Mouse (Mus musculus): Measurements from ENCODE around the gene Scmh1.

Scmh1 gene

DNA sequence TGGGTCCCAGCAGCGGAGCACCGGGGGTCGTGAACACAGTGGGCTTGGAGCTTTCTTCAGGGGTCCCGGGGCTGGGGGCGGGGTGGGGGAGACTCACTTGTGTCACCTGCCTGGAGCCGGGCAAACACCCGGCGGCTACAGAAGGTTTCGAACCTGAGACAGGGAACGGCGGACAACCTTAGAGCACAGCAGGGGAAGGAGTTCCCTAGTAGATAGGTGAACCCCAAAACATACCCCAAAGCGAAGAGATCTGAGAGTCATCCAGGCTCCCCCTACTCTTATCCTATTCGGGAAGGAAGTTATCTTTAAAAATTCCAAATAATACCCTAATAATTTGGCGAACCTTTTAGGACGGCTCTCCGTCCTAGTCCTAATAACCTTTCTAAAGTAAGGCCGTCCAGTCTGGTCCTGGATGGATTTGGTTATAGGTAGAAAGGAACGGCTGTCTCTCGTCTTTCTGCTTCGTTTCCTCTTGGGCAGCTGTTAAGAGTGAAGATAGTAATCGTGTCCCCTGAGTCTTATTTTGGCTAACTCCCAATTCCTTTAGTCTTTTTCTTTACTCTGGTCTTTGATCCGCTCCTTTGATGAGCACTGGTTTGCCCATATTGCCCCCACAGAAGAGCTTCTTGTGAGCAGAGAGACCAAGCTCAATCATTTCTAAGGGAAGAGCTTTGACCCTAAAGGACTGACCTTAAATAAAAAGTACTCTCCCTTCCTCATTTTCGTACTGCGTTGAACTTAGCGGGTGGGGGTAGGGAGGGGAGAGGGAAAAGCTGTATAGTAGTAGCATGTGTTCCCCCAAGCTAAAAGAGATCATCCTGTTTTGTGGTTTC, 941 bp downstream of the Scmh1 start:
- no peak for DNase-seq (ENCODE audit: low spot score)

GRCm38 (mm10) chr4:120406639-120407273, 1.7 kb downstream of the Scmh1 start:
- no peak for DNase-seq (ENCODE audit: low spot score)

GRCm38 (mm10) chr4:120418053-120418452, 13.0 kb downstream of the Scmh1 start:
- no peak for DNase-seq (ENCODE audit: low spot score)

GRCm38 (mm10) chr4:120420193-120420592, 15.1 kb downstream of the Scmh1 start:
- DNase-seq (ENCODE audit: low spot score), result no peak

DNA sequence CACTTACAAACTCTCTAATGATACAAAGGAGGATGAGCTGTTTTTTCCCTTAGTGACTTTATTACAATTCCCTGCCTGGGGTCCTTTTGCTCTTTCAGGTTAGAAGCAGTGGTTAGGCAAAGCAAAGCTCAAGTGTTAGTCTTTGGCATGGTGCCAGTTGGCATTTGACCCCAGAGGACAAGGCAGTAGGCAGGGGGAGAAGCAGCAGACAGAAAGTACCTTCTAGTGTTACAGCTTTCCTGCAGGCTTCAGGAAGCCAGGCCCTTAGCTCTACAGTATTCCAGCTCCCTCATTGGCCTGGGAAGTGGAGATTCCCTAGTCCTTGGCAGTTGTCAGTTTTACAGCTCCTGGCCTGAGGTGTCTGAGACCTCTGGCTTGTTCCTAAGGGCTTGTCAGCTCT, 15.6 kb downstream of the Scmh1 start:
- DNase-seq (ENCODE audit: low spot score), result no peak

- no peak for DNase-seq (ENCODE audit: low spot score)
Measured at GRCm38 (mm10) chr4:120430601-120431000, 25.5 kb downstream of the Scmh1 start.

DNA sequence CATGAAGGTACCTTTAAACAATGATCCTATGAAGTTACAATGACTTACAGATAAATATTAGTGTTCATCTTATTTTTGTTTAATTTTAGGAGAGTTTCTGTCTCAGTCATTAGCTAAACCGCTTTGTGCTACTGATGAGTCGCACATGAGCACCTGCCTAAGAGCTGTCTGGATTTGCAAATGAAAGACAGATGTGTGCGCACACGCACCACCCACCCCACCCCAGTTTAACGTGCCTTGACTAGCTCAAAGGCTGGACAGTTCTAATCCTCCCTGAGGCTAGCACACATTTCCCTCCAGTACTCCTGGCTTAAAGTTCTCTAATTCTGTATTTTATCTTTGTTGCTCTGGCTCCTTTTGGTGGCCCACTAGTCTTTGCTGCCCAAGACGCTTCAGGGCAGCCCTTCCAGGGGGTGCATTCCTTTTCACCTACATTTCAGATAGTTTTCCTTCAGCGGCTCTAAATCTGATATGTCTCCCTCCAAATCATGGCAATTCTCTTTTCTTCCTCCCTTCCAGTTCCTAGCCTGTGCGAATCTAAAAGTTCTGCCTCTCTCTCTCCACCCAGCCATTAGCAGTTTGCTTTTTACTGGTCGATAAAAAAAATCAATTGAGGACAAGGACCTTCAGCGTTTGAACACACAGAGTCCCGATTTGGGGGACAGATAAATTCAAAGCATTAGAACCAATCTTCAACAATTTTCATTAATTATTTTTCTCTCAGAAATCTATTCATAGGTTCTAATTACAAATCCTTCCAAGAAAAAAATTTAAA, 27.7 kb downstream of the Scmh1 start:
- no peak for DNase-seq (ENCODE audit: low spot score)

DNA sequence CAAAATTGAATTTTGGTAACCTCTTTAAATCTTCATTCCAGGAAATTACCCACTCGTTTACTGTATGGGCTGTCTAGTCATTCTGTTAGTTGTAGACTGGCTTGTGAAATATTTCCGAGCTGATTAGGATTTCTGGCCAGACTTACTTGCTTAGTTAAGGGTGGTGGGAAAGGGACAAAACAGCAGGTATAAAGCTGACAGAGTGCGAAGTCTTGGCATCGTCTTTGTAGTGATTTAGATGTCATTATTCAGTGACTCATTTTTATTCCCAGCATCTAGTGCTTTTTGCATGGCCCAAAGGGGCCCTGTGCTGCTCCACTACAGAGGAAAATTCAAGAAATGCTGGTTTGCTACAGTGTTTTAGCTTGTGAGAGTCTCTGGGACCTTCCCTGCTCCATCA, 56.7 kb downstream of the Scmh1 start:
- DNase-seq (ENCODE audit: low spot score), result no peak

GRCm38 (mm10) chr4:120472946-120473345, 67.9 kb downstream of the Scmh1 start:
- DNase-seq (ENCODE audit: low spot score), result no peak

DNA sequence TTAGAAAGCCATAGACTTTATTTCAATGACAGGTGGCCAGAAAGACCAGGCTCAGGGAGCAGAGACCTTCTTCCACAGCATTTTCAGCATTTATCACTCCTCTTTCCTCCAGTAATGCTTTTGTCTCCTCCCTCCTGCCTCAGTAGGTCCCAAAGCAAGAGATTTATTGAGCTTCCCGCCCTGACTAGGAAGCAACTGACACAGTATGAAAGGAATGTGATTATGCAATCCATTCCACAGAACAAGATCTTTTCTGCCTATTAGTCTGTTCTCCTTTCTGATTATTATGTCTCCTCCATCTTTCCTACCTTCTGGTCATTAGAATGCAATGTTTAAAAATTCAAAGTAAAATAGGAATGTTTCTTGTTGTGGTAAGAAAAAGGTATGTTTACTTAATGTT, 82.6 kb downstream of the Scmh1 start:
- no peak for DNase-seq (ENCODE audit: low spot score)

GRCm38 (mm10) chr4:120506955-120507354, 101.9 kb downstream of the Scmh1 start:
- DNase-seq (ENCODE audit: low spot score), result no peak

DNA sequence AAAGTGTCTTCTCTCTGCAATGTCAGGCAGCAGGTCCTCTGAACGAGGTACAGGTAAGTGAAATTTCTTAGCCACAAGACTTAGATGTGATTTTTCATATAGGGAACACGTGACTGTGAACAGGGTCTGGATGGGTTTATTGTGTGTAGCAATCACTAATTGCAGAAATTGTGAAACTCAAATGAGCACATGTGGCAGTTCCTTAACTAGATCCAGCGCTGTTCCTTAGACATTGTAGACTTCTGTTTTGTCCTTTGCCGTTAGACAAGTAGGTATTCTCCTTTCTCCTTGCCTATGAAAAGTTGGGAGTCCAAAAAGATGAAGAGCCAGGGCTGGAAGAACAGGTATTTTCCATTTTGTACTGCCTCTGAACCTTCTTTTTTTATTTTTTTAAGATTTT, 106.1 kb downstream of the Scmh1 start:
- DNase-seq (ENCODE audit: low spot score), result no peak

DNA sequence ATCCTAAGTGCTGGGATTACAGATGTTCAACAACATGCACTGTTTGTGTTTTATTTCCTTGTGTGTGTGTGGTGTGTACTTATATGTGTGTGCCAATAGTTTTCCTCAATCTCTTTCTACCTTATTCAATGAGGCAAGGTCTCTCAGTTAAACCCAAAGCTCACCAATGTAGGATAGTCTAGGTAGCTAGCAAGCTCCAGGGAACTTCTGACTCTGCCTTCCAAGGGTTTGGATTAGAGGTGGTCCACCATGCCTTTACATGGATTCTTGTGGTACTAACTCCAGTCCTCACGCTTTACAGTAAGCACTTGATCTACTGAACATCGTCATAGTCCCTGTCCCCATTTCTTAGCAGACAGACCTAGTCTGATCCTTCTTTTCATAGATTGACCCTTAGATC, 109.3 kb downstream of the Scmh1 start:
- DNase-seq (ENCODE audit: low spot score), result no peak

GRCm38 (mm10) chr4:120516491-120516890, 111.4 kb downstream of the Scmh1 start:
- no peak for DNase-seq (ENCODE audit: low spot score)

- DNase-seq (ENCODE audit: low spot score), result no peak
Measured at GRCm38 (mm10) chr4:120516907-120517306, 111.8 kb downstream of the Scmh1 start.

- no peak for DNase-seq (ENCODE audit: low spot score)
Measured at GRCm38 (mm10) chr4:120517335-120517734, 112.3 kb downstream of the Scmh1 start.

DNA sequence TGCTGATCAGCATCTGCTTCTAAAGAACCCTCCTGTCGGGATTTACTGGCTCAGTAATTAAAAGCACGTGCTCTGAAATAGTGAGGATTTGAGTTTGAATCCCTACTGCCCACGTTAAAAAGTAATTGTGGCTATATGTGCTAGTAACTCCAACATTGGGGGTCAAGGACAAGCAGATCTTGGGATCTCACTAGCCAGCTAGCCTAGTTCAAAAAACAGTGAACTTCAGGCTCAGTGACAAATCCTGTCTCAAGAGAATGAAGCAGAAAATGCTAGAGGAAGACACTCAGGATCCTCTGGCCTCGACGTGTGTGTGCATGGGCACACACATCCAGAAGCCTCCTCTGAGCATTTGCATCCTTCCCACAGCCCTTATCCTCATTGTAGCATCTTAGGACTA, 116.7 kb downstream of the Scmh1 start:
- DNase-seq (ENCODE audit: low spot score), result no peak

GRCm38 (mm10) chr4:120522351-120522750, 117.3 kb downstream of the Scmh1 start:
- DNase-seq (ENCODE audit: low spot score), result no peak

GRCm38 (mm10) chr4:120523092-120523491, 118.0 kb downstream of the Scmh1 start:
- no peak for DNase-seq (ENCODE audit: low spot score)

DNA sequence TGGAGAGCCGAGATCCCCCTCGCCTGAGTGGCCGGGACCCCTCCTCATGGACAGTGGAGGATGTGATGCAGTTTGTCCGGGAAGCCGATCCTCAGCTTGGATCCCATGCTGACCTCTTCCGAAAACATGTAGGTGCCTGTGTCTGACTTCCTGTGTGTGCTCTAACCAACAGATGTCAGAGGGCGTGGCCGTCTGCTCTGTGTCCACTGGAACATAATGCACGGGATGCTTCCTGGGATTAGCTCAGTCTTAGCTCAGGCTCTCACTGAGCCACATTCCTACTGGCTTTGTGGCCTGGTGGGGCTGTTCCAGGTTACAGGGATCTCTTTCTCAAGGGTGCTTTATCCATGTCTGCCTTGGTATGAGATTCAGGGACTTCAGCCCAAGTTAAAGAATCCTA, 123.1 kb downstream of the Scmh1 start:
- DNase-seq (ENCODE audit: low spot score), result no peak

DNA sequence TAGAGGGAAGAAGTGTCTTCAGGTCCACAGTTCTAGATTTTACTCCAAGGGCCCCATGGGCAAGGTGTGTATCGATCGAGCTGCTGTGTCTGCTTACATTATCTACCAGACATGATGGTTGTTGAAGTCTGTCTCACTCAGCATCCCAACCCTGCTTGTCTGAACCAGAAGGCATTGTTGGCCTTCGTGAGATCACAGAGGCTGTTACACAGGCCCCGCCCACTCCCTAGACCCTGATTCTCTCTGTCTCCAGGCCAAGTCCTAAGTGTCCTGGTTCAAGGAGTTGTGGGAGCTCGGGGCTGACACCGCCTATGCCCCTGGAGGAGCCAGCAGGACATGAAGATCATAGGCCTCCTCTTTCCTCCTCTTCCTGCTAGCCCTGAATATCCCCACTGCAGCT, 126.9 kb downstream of the Scmh1 start, which contains the start of gene Slfnl1:
TSS of gene Slfnl1 (plus strand) at position 246 of the 400 bp plus-strand sequence.
- DNase-seq (ENCODE audit: low spot score), result no peak

- DNase-seq (ENCODE audit: low spot score), result no peak
Measured at GRCm38 (mm10) chr4:120538664-120539063, 133.6 kb downstream of the Scmh1 start.

DNA sequence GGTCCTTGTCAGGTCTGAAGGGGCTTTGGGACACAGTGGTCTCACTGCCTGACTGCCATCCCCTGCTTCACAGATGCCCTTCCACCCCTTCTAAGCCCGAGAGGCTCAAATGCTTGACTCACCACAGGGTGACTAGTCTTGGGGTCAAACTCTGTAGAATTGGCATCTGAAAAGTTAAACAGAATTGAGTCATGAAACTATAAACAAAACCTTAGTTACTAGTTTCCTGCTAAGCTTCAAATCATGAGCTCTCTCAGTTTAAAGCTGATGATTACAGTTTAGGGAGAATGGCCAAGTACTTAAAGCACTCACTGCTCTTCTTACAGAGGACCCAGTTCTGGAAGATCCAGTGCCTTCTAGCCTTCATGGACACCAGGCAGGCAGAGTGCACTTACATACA, 139.8 kb downstream of the Scmh1 start:
- no peak for DNase-seq (ENCODE audit: low spot score)
